Mouse (Mus musculus): ENCODE measurements around the gene Colec11. TPM values are rescaled to one million over a fixed set of nuclear protein-coding genes. Genes with fewer than 3 reads are reported as not detected.
A peak's percentile ranks its signal among the peaks of the same experiment; 100 is the strongest.

Colec11 gene
- total and polyA plus RNA-seq, 3 experiments: 0.54 to 0.74 TPM; not detected in 1

DNA sequence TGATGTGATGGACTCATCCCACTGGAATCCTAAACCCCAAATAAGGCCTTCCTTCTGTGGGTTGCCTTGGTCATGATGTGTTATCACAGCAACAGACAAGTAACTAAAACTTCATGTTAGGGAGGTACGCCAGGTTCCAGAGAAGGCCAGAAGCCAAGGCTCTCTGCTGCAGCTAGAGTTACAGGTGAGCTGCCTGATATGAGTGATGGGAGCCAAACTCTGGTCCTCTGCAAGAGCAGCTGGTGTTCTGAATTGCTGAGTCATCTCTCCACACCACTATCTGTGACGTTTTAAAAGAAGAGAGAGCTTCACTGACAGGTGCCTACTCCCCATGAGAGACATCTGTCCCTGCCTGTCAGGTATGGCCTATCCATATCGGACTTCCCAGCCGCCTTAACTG lies 39.5 kb upstream of the Colec11 start:
- no peak for DNase-seq (ENCODE audit: low read depth, low spot score)
- no peak overlapping the region for H3K9ac ChIP-seq (ENCODE audit: control insufficient read depth, low read depth, low read length, poor library complexity, severe bottlenecking)
- no peak overlapping the region for H3K27ac ChIP-seq (ENCODE audit: control insufficient read depth, low read depth, low read length)
- no peaks in the 10 kb centered on the region for H3K27me3 ChIP-seq (ENCODE audit: control insufficient read depth in 1 of 2, insufficient read depth in 2 of 2, low read length in 2 of 2)
- no peaks in the 10 kb centered on the region for H3K9me3 ChIP-seq (replicated peaks; ENCODE audit: insufficient read depth, low read length)
- TF ChIP-seq RCOR1 (IDR thresholded peaks at IDR 0.05; ENCODE audit: low read depth, low read length) (no peak), GATA1 (IDR thresholded peaks at IDR 0.05; ENCODE audit: low read depth, low read length) (no peak), MYC (IDR thresholded peaks at IDR 0.05; ENCODE audit: low read depth, low read length) (no peak), TAL1 (IDR thresholded peaks at IDR 0.05; ENCODE audit: low read length) (no peak), UBTF (IDR thresholded peaks at IDR 0.05; ENCODE audit: borderline replicate concordance, insufficient read depth, low read depth, low read length) (no peak)
- H3K4me3 ChIP-seq (ENCODE audit: control insufficient read depth in 1 of 2, insufficient read depth in 1 of 2, low read depth in 2 of 2, low read length in 2 of 2): no peak overlapping the region
- H3K36me3 ChIP-seq (ENCODE audit: control insufficient read depth in 1 of 2, insufficient read depth in 2 of 2, low read length in 2 of 2): no peaks in the 10 kb centered on the region
- no peaks in the 10 kb centered on the region for H3K4me1 ChIP-seq (ENCODE audit: control insufficient read depth in 1 of 2, insufficient read depth in 2 of 2, low read length in 2 of 2)
- H3K79me2 ChIP-seq (ENCODE audit: control insufficient read depth, insufficient read depth, low read length, poor library complexity): no peaks in the 10 kb centered on the region

DNA sequence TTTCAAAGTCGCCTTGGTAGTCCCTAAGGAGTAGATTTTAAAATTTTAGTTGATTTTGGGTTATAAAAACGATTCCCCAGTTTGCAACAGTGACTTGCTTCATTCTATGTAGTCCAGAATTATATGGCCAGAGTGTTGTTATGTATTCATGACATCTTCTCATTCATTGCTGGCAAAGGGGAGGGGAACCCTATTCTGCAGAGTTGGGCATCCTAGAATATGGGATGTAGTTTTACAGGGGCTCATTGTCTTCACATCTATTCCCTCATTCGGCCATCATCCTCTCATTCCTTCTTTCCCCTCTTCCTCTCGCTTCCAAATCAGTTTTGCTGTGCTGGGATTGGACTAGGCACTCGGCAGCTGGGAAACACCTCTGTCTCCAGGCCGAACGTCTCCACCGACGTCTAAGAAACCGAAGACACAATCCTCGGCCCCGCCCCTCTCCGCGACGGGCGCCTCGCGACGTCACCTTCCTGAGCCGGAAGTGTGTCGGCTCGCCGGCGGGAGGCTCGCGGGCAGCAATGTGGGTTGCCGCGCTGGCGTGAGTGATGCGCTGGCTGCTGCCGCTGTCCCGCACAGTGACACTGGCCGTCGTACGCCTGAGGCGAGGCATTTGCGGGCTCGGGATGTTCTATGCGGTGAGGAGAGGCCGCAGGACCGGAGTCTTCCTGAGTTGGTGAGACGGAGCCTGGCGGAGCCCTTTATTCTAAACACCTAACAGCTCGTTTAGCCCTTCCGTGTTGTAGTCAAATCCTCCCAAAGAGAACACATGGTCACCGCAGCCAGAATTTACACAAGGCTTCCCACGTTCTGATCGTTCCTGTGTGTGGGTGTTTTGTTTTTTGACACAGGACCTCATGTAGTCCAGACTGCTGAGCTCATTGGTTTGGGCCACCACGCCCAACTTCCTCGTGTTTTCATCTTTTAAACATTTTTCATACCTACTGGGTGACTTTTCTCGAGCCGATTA lies 26.2 kb upstream of the Colec11 start, which contains the start of gene Rnaseh1:
TSS of gene Rnaseh1 (plus strand) at position 462 of the 970 bp plus-strand sequence.
- H3K4me3 ChIP-seq (ENCODE audit: control insufficient read depth in 1 of 2, insufficient read depth in 1 of 2, low read depth in 2 of 2, low read length in 2 of 2): peak within 1 kb of the TSS; percentile 84 to 97
- peak within 1 kb of the TSS; percentile 95 for H3K9ac ChIP-seq (ENCODE audit: control insufficient read depth, low read depth, low read length, poor library complexity, severe bottlenecking)
- H3K9me3 ChIP-seq (replicated peaks; ENCODE audit: insufficient read depth, low read length): no peaks in the 10 kb centered on the region
- peak within 1 kb of the TSS; percentile 51 for H3K27ac ChIP-seq (ENCODE audit: control insufficient read depth, low read depth, low read length)
- peak; percentile 79 for TF ChIP-seq MAX (IDR thresholded peaks at IDR 0.05; ENCODE audit: low read length)
- no peak for TF ChIP-seq RCOR1 (IDR thresholded peaks at IDR 0.05; ENCODE audit: low read depth, low read length)
- no peak for TF ChIP-seq USF2 (IDR thresholded peaks at IDR 0.05; ENCODE audit: borderline replicate concordance in 1 of 2, insufficient read depth in 1 of 2, low read depth in 1 of 2, low read length in 2 of 2)
- TF ChIP-seq POLR2AphosphoS5 (IDR thresholded peaks at IDR 0.05; ENCODE audit: borderline replicate concordance, low read depth, low read length): no peak
- no peak; the same call in 1 of the 2 replicates for TF ChIP-seq KAT2A (conservative IDR thresholded peaks at IDR 0.05; ENCODE audit: low read depth, low read length)
- no peak for TF ChIP-seq NRF1 (IDR thresholded peaks at IDR 0.05; ENCODE audit: insufficient read depth, low read depth, low read length, poor library complexity, severe bottlenecking)
- TF ChIP-seq ETS1 (IDR thresholded peaks at IDR 0.05; ENCODE audit: low read depth, low read length): no peak
- TF ChIP-seq CHD1 (IDR thresholded peaks at IDR 0.05; ENCODE audit: low read depth, low read length): no peak
- peak; percentile 96 for TF ChIP-seq ELF1 (IDR thresholded peaks at IDR 0.05; ENCODE audit: low read depth, low read length)
- no peak for TF ChIP-seq ZC3H11A (IDR thresholded peaks at IDR 0.05; ENCODE audit: low read depth, low read length)
- no peak for TF ChIP-seq MYB (IDR thresholded peaks at IDR 0.05; ENCODE audit: low read depth, low read length)
- peak; percentile 43; the same call in 1 of the 2 replicates for TF ChIP-seq TCF12 (IDR thresholded peaks at IDR 0.05; ENCODE audit: low read depth, low read length)
- 0 out of 2 replicates have a peak, but pooled peaks have one; percentile 32 for TF ChIP-seq TBP (IDR thresholded peaks at IDR 0.05; ENCODE audit: low read depth, low read length)
- peak; percentile 81 for TF ChIP-seq MYC (IDR thresholded peaks at IDR 0.05; ENCODE audit: low read depth, low read length)
- TF ChIP-seq NELFE (IDR thresholded peaks at IDR 0.05; ENCODE audit: low read depth, low read length): peak; percentile 90
- no peak for TF ChIP-seq BHLHE40 (IDR thresholded peaks at IDR 0.05; ENCODE audit: borderline replicate concordance, low read depth, low read length)
- peak; percentile 92 for TF ChIP-seq MXI1 (IDR thresholded peaks at IDR 0.05; ENCODE audit: low read depth, low read length)
- no peak; the same call in 1 of the 2 replicates for TF ChIP-seq MAZ (IDR thresholded peaks at IDR 0.05; ENCODE audit: low read depth, low read length)
- TF ChIP-seq SIN3A (IDR thresholded peaks at IDR 0.05; ENCODE audit: low read length): peak; percentile 96
- no peak; the same call in 1 of the 2 replicates for TF ChIP-seq E2F4 (IDR thresholded peaks at IDR 0.05; ENCODE audit: borderline replicate concordance, low read depth, low read length)
- TF ChIP-seq ZMIZ1 (IDR thresholded peaks at IDR 0.05; ENCODE audit: low read depth, low read length): no peak
- TF ChIP-seq POLR2A (IDR thresholded peaks at IDR 0.05; ENCODE audit: control insufficient read depth in 1 of 2, insufficient read depth in 1 of 2, low read depth in 1 of 2, low read length in 2 of 2, poor library complexity in 1 of 2): peak; percentile 93 to 94
- TF ChIP-seq POLR2AphosphoS2 (IDR thresholded peaks at IDR 0.05; ENCODE audit: low read length): peak; percentile 86
- TF ChIP-seq HCFC1 (IDR thresholded peaks at IDR 0.05; ENCODE audit: low read depth, low read length): peak; percentile 89
- peak; percentile 94 for DNase-seq (ENCODE audit: low read depth, low spot score)
- H3K36me3 ChIP-seq (ENCODE audit: control insufficient read depth in 1 of 2, insufficient read depth in 2 of 2, low read length in 2 of 2): peaks cover 7 to 10% of the 10 kb centered on the region in 2 experiments
- peaks cover 0 to 2% of the 10 kb centered on the region in 2 experiments; a peak in 2 of 4 replicates for H3K27me3 ChIP-seq (ENCODE audit: control insufficient read depth in 1 of 2, insufficient read depth in 2 of 2, low read length in 2 of 2)
- peaks cover 3 to 6% of the 10 kb centered on the region in 2 experiments for H3K4me1 ChIP-seq (ENCODE audit: control insufficient read depth in 1 of 2, insufficient read depth in 2 of 2, low read length in 2 of 2)
- H3K79me2 ChIP-seq (ENCODE audit: control insufficient read depth, insufficient read depth, low read length, poor library complexity): peaks cover 16% of the 10 kb centered on the region
